Mouse (Mus musculus): Measurements from ENCODE around the gene Slc1a5.

Gene Slc1a5

DNA sequence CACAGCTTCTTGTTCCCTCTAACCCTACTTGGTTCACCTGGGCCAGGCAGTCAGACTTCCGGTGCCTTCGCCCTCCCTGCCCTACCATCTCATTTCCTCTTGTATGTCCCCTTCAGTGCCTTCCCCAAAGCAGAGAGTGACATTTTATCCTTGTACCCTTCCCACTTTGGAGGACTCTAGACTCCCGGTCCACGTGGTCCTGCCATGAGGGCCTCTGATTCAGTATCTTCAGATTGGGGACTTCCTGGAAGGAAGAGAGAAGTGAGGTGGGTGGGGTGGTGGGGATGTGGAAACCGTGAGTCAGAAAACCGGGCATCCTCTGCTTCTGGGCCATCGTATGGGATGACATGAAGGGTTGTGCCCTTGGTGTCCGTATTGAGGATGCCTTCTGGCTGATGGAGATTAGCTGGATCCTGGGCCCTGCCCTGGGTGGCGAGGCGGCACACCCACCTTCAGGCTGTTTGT is 2.1 kb downstream of the Slc1a5 start:
- DNase-seq, result peak; percentile 8 to 13

DNA sequence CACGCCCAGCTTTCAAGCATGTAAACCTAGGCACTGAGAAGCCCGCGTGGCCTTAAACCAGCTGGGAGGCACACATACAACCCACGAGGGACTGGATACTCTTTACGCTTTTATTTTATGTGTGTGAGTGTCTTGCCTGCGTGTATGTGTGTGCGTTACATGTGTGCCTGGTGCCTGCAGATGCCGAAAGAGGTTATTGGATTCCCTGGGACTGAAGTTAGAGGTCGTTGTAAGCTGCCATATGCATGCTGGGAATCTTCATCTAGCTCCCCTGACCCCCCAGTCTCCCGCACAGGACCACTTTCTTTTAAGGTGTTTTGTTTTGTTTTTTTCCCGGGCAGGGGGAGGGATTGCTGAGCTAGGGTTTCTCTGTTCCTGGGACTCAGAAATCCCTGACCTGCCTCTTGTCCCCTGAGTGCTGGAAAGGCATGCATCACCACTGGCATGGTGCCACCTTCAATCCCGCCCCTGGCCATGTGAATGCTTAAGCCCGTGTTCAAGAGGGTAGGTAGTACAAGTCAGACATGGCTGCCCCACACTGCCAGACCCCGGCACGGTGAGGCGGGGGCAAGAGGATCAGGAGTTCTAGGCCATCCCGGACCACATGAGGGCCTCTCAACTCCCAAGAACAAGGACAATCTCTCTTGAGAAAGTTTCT is 2.7 kb downstream of the Slc1a5 start:
- peak; percentile 88 to 89 for DNase-seq

DNA sequence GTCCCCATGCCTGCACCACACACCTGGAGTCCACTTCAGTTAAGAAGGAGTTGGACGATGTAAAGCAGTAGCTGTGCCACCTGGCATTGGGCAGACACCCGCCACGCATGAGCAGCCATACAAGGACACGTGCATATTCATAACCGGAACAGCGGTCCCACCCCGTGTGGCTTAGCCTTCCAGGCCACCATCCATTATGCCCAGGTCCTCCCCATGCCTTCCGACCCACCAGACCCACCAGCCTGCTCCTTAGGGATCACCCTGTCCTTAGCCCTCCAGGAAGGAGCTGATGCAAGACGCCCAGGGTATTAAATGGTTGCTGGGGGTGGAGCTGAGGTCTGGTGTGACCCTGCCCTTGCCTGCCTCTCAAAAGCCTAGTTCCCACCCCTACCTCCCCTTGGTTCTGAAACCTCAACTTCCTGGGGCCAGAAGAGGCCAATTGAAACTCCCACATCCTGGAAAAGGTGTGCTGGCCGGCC is 3.4 kb downstream of the Slc1a5 start:
- peak; percentile 70 to 75 for DNase-seq

DNA sequence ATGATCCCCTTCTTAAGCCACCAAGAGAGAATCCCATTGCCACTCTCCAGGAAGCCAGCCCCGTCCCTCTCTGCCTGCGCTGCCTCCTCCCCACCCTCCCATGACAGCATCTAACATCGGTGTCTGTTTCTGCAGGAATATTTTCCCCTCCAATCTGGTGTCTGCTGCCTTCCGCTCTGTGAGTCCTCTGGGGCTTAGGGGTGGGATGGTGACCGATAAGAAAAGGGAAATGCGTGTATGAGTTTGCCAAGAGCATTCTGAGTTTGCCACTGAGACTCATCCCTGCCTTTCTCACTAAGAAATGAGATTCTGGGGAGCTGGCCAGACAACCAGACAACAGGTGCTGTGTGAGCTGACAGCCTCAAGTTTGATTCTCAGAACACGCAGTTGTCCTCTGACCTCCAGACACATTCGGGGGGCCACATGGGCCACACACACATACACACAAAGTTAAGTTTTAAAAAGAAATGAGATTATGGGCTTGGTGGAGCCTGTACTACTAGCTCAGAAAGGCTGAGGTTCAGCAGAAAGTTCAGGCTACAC is 4.5 kb downstream of the Slc1a5 start:
- DNase-seq, result no peak

DNA sequence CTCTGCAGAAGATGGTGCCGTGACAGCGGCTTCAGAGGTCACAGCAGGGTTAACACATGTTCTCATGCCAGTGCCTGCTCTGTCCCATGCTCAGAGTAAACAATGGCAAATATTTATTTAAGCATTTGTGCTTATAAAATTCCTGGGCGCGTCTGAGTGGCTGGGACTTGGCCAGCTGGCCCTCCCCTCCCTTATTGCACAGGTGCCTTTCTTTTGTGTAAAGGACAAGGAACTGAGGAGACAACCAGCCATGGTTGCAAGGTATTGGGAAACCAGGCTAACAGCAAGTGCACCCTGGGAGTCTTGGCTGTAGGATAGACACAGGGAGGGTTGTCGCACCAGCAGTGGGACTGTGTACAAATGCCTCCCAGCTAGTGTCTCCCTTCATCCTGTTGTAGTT is 11.2 kb downstream of the Slc1a5 start:
- no peak for DNase-seq

DNA sequence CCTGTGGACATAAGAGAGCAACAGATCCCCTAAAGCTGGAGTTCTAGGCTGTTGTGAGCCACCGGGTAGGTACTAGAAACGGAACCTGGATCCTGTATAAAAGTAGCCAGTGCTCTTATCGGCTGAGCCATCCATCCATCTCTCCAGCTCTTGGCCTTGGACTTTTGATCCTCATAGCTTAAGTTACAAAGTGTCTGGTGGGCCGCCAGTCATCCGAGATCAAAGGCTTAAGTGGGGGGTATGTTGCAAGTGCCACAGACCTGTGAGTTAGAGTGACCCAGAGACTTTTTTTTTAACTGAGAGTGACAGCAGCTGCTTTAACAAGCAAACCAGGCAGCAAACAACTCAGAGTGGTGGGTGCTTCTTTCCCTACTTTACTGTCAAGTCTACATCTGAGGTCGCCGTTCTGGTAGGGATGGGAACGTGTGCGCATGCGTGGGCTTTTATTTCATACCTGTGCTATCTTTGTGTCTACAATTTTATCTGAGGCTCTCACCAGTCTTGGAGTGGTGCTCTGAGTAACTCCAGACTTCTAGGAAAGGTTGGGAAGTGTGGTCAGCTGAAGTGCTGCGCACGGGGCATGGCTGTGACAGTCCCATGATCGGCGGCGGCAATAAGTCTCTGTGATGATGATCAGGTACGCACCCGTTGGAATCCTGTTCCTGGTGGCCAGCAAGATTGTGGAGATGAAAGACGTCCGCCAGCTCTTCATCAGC is 12.0 kb downstream of the Slc1a5 start:
- DNase-seq, result no peak

DNA sequence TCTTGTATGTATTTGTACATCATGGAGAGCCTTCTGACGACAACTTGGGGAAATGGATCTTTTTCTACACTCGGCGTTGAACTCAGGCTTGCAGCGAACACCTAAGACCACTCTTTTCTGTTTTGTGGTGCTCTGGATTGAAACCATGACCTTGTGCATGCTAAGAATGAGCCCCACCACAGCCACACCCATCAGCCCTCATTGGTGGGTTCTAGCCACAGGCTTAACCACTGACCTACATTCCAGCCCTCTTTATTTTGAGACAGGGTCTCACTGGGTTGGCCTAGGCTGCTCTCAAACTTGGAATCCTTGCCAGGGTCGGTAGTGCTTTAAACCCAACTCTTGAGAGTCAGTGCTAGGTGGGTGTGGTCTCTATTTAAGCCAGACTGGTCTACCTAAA is 13.7 kb downstream of the Slc1a5 start:
- no peak for DNase-seq

DNA sequence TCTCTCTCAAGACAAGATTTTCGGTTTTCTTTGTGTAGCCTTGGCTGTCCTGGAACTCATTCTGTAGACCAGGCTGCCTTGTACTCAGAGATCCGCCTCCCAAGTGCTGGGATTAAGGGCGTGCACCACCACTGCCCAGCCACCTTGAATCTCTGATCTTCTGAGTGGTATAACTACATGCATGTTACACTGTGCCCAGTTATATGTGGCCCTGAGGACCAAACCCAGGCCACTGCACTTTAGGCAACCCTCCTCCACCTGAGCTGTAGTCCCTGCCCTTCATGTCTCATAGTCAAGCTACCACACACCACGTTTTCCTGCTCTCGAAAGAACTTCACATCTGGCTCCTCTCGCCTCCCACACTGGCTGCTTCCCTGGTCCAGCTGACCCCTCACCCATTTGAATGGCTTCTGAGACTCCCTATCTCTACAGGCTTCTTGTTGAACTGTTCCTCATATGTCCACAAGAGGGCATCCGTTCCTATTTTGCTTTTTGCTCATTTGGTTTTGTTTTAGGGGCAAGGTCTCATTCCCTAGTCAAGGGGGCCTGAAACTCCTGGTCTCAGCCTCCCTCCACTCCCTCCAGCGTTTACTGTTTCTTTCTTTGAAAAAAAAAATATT is 23.4 kb downstream of the Slc1a5 start:
- peak in 1 of 2 experiments; percentile 19 for DNase-seq

DNA sequence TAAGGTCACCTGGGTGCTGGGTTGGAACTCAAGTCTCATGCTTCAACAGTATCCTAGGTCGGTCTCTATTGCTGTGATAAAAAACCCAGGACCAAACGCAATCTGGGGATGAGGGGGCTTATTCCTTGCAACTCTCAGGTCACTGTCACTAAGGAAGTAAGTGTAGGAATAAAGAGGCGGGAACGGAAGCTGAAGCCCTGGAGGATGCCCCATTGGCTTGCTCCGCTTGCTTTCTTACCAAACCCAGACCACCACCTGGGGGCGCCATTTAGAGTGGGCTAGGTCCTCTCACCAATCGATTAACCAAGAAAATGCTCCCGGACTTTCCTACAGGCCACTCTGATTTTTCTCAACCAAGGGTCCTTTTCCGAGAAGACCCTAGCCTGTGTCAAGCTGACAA is 26.8 kb downstream of the Slc1a5 start:
- DNase-seq, result peak in 1 of 2 experiments; percentile 64

DNA sequence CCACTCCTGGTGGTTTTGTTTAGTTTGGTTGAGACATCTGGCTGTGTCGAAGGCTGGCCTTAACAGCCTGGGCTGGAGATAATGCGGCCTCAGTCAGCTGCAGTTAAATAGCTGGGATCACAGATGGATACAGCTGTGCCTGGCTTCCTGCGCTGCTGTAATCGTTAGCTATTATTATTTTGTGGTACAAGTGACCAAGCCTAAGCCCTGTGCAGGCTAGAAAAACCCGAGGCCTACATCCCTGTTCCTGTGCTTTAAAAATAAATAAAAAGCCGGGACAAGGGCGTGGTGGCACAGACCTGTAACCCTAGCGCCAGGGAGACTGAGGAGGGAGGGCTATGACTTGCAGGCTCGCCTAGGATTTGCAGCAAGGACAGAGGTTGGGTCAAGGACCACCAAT is 27.5 kb downstream of the Slc1a5 start:
- no peak for DNase-seq

DNA sequence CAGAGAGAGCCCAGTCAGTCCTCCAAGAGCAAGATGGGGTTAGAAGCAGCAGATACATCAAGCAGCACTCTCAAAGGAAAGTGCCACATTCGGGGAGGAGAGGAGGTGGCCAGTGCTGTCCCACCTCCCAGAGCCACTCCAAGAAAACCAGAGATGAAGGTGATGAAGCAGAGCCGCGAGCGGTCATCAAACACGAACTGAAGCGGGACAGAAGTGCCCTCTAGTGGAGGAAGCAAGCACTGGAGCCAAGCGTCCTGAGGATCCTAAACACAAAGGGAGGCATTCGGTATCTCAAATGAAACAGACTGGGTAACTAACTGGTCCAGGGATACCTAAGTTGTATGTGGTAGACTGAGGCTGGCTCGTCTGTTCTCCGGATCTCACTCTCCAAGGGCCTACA is 28.6 kb downstream of the Slc1a5 start:
- DNase-seq, result peak; percentile 63 to 84

DNA sequence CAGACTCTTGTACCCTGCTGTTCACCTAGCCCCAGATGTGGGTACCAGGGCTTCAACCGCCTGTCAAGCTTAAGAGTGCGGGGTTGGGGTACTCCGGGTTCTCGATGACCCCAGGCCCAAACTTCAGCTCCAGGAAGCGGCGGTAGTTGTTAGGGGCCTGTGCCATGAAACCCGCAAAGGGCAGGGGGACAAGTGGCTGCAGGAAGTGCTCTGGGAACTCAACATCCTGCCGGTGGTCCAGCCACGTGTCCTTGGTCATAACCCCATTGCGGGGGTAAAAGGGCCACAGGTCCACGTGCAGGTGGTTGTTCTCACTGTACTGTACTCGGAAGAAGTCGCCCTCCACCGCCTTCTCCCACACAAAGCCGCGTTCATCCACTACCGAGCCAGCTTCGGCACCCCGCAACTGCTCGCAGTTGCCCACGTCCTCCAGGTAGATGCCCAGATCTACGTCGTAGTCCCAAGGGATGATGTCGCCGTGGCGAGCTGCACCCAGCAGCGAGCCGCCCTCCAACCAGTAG is 29.3 kb downstream of the Slc1a5 start:
- DNase-seq, result no peak

DNA sequence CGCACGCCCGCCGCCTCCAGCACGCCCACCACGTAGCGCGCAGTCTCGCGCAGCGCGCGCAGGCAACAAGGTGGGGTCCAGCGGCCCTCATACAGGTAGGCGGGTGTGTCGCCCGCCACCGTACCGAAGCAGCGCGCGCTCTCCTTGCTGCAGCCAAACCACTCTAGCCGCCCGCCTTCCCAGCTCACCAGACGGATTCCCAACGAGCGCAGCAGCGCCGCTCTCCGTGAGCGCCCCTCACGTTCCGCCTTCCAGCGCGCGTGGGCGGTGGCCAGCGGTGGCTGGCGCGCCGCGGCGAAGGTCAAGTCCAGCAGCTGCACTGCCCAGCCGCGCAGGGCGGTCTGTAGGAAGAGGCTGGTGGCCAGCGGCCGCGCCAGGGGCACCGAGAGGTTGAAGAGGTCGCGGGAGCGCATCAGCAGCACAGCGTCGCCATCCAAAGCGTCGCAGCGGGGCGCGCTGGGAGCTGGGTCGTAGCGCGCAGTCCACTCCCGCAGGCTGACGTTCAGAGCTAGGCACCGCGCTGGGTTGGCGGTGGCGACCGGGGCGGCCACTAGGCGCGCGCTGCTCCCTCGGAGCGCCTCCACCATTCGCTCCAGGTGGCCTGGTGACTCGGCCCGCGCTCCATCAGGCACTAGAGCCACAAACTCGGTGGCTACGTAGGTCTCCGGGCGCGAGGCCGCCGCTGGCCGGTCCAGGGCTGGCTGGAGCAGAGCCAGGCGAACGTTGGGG is 29.9 kb downstream of the Slc1a5 start:
- peak in 1 of 2 experiments; percentile 25 for DNase-seq

DNA sequence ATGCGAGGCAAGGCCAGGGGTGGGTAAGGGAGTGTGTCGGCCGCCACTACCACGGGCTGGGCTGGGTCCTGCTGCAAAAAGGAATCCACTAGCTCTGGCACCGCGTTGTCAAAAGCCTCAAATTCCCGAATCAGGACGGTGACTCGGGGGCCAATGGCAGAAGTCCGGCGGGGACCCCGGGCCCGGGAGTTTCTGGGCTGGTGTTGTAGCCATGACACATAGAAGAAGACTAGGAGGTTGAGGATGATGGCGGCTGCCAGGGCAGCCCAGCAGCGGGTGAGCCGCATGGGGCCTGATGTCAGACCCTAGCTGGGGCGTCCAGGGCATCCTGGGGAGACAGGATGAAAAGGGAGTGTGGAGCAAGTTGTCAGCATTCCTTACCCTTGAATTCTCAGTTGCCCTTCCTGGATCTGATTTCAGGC is 30.5 kb downstream of the Slc1a5 start:
- DNase-seq, result no peak

DNA sequence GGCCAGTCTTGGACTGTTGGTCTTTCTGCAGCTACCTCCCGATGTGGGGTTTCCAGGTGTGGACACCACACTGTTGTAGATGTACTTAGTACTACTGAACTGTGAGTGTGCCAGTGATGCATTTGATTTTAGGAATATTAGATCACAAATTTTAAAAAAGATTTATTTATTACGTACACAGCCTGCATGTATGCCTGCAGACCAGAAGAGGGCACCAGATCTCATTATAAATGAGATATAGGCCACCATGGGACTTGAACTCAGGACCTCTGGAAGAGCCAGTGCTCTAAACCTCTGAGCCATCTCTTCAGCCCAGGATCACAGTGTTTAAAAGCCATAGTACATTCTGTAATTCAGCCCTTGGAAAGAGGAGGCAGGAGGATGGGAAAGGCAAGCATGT is 31.4 kb downstream of the Slc1a5 start:
- DNase-seq, result no peak

DNA sequence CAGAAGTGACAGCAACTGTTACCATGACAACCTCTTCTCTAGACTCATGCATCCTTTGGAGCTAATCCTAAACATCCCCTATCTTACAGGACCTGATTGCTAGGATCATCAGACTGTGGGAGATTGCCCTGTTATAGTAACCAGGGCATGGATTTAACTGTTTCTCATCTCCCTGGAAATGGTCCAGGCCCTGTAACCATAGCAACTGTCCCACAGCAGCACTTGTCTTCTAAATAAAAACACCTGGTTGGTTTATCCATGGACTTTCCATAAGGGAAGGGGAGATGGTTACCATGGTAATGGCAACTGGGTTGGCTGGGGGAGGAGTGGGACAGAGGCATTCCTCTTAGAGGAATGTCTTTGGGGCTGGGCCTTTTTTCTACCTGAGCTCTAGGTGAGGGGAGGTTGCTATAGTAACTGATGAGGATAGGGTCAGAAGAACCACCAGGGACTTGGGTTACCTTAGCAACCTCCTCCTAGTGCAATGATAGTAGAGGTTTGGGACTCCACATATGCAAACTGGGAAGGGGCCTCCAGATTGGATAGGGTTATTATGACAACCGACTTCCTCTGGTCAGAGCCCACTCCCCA is 34.3 kb downstream of the Slc1a5 start, which contains the start of gene Strn4:
Gene Strn4 (plus strand): TSS at position 539 of the 591 bp plus-strand sequence.
- peak in 1 of 2 experiments; percentile 28 for DNase-seq

DNA sequence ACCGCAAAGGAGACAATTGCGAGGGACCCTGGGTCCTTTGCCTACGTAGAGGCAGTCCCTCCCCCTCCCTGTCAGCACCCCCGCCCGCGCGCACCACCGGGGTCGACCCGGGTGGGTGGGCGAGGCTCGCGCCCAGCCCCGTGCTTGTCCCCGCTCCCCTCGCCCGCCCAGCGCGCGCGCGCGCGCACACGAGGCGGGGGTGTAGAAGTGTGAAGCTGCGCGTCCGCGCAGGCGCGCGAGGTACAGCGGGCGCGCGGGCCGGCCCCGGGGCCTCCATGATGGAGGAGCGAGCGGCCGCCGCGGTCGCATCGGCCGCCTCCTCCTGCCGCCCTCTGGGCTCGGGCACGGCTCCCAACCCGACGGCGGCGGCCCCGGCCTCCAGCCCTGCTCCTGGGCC is 34.9 kb downstream of the Slc1a5 start:
- DNase-seq, result peak; percentile 79 to 89

DNA sequence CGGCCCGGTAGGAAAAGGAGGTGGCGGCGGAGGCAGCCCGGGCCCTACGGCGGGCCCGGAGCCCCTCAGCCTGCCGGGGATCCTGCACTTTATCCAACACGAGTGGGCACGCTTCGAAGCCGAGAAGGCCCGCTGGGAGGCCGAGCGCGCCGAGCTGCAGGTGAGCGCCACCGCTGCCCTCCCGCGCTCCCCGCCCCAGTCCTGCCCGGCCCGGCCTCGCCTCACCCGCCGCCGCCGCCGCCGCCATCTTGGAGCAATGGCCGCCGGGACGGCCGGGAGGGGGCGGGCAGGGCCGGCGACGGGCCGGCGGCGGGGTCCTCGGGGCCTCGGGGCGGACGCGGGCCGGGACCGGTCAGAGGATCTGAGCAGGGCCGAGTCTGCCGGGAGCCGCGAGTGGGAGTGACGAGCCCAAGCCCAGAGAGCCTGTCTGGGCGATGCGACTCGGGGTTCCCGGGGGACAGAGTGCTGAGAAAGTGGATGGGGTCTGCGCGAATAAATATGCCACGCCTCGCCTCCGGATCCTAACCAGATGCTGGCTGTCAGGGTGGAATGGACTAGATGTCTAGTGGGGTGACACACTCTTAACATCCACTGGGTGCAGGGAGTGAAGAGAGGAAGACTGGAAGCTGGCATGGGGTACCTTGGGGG is 35.5 kb downstream of the Slc1a5 start, which contains the start of gene Fkrp:
Gene Fkrp (minus strand): TSS at position 258 of the 648 bp plus-strand sequence.
- DNase-seq, result peak; percentile 35 to 84

DNA sequence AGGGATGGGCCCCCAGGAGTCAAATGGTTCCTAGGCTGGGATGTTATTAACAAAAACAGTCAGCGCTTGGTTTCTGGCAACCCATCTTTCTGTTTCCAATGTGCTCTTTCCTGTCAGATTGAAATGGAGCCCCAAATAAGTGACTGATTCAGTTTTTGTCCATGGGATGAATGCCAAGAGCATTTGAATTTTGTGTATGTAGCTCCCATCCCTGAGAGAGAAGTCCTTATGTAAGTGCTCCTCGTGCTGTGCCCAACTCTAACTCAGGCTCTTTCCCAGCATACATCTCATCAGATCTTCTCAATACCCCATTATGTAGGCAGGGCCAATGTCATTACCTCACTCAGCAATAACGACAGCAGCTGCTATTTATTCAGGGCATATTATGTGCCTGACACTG is 36.6 kb downstream of the Slc1a5 start:
- no peak for DNase-seq

DNA sequence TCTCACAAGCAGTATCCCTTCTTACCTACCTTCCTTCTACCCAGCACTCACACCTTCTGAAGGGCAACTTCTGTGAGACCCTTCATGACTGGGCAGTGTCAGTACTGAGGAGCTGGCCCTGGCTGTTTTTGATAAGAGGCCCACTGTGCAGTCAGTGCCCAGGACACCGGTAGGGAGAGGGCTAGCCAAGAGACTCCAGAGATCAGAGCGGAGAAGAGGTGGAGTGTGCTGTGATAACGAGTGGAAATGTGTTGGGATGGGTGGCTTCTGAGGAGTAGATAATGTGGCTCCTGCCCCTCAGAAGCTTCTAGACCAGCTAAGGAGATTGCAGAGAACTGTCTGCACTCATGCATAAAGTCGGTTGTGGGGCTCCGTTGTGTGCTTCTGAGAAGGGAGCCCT is 38.7 kb downstream of the Slc1a5 start:
- no peak for DNase-seq

DNA sequence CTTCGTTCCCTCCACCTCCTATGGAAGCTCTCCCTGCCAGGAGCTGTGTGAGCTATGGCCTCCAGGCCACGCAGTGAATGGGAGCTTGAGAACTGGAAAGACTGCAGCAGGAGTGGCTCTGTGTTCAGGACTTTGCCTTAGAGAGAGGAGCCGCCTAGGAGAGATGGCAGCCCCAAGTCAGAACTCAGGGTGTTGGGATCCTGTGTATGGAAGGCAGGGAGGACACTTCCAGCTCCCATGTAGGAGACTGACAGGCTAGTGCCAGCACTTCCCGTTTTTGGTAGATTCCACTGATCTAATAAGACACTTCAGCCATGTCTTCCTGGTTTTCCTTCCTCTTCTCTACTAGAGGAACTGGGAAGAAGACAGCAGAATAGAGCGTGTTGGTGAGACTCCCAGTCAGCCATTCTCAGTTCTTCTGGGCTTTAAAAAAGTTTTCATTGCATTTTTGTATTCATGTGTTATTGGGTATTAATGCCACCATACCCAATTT is 39.2 kb downstream of the Slc1a5 start:
- DNase-seq, result no peak
